Mouse (Mus musculus): ENCODE measurements at regions not wholly inside any gene's neighbourhood (a gene's known extent, or its start where the extent isn't known, plus 50 kb on each side); places are given as distances from the start of the nearest gene placed in this dataset.

- TF ChIP-seq CTCF (IDR thresholded peaks at IDR 0.05; ENCODE audit: borderline replicate concordance, extremely low read depth, insufficient read depth, insufficient read length) (no peak), POLR2A (IDR thresholded peaks at IDR 0.05; ENCODE audit: borderline replicate concordance, extremely low read depth, insufficient read depth, insufficient read length, poor library complexity, severe bottlenecking) (no peak)
These were observed 419.7 kb upstream of the Tenm3 start for GRCm38 (mm10) chr8:49263416-49263815.
